Mouse (Mus musculus) erythroblast, embryonic 14.5 days (primary cell): ENCODE data around the gene Fuca1.

Experiments
- GATA1 ChIP-seq: IDR thresholded peaks from 2 replicates; pipeline ENCODE4 v1.6.1; 2012; ENCODE audit warnings: low read length, inconsistent platforms, mixed read lengths
- TAL1 ChIP-seq: IDR thresholded peaks from 3 replicates; pipeline ENCODE4 v1.6.1; 2012; ENCODE audit warnings: low read length, inconsistent platforms, mixed read lengths

- TF ChIP-seq GATA1, result no peak
- no peak for TF ChIP-seq TAL1
These were observed 41.5 kb upstream of the Fuca1 start for GRCm38 (mm10) chr4:135879021-135879420.
